Mouse (Mus musculus) ES-CJ7 (cell line): ENCODE results near the gene Npy5r.

Source experiments
- DNase-seq: peaks from one replicate; pipeline ENCODE4 v3.0.0; 2011; ENCODE audit warnings: low read depth, low spot score

Npy5r gene

GRCm38 (mm10) chr8:66687511-66688329, at the start of gene Npy5r:
Gene Npy5r, minus strand, starts transcription at chr8:66688128.
- DNase-seq = peak; percentile 38

GRCm38 (mm10) chr8:66731957-66732356, 44.0 kb upstream of the Npy5r start:
- DNase-seq = no peak

GRCm38 (mm10) chr8:66729446-66729845, 41.5 kb upstream of the Npy5r start:
- DNase-seq = peak; percentile 63

- DNase-seq = no peak
Measured at GRCm38 (mm10) chr8:66722835-66723234, 34.9 kb upstream of the Npy5r start.

- DNase-seq = no peak
Measured at GRCm38 (mm10) chr8:66714324-66714975, 26.5 kb upstream of the Npy5r start.

GRCm38 (mm10) chr8:66698782-66699181, 10.9 kb upstream of the Npy5r start:
- DNase-seq = no peak

- DNase-seq = no peak
Measured at GRCm38 (mm10) chr8:66698011-66698410, 10.1 kb upstream of the Npy5r start.

- peak; percentile 90 for DNase-seq
Measured at GRCm38 (mm10) chr8:66696970-66697843, 9.3 kb upstream of the Npy5r start, which contains the start of gene Npy1r. Gene Npy1r, plus strand, starts transcription at chr8:66697192.

GRCm38 (mm10) chr8:66690402-66690801, 2.5 kb upstream of the Npy5r start:
- DNase-seq = no peak

GRCm38 (mm10) chr8:66688799-66689198, 871 bp upstream of the Npy5r start:
- DNase-seq = no peak

GRCm38 (mm10) chr8:66688395-66688794, 467 bp upstream of the Npy5r start:
- DNase-seq = no peak

- DNase-seq = no peak
Measured at GRCm38 (mm10) chr8:66681261-66681660, 6.7 kb downstream of the Npy5r start.

GRCm38 (mm10) chr8:66630721-66631120, 57.2 kb downstream of the Npy5r start:
- no peak for DNase-seq
